Mouse (Mus musculus) forebrain, embryonic 15.5 days (tissue): ENCODE results near the gene Lrrc31. TPM values are rescaled to one million over a fixed set of nuclear protein-coding genes. Genes with fewer than 3 reads are reported as not detected.

Experiments used
- ATAC-seq: fragments of 200-750 bp; cut with Nextera tagmentation; replicated peaks from 2 replicates; pipeline ENCODE4 v1.8.0; 2017; ENCODE audit warnings: mild to moderate bottlenecking, moderate TSS enrichment, moderate library complexity
- H3K27ac ChIP-seq: fragments of 300-500 bp; sonication (generic); replicated peaks from 2 replicates; pipeline ENCODE4 v1.5.1; 2015; ENCODE audit warnings: mild to moderate bottlenecking, inconsistent platforms
- H3K27me3 ChIP-seq: fragments of 300-500 bp; sonication (generic); 2 replicates; pipeline ENCODE4 v1.6.1; 2015; ENCODE audit warnings: inconsistent platforms
- H3K36me3 ChIP-seq: fragments of 300-500 bp; sonication (generic); 2 replicates; pipeline ENCODE4 v1.6.1; 2015; ENCODE audit warnings: mild to moderate bottlenecking, inconsistent platforms
- H3K4me1 ChIP-seq: fragments of 300-500 bp; sonication (generic); 2 replicates; pipeline ENCODE4 v1.6.1; 2015; ENCODE audit warnings: inconsistent platforms
- H3K4me2 ChIP-seq: fragments of 300-500 bp; sonication (generic); replicated peaks from 2 replicates; pipeline ENCODE4 v1.6.1; 2015; ENCODE audit warnings: mild to moderate bottlenecking, inconsistent platforms
- H3K4me3 ChIP-seq: fragments of 300-500 bp; sonication (generic); 2 replicates; pipeline ENCODE4 v1.5.1; 2015; ENCODE audit warnings: mild to moderate bottlenecking, inconsistent platforms
- H3K9ac ChIP-seq: fragments of 300-500 bp; sonication (generic); replicated peaks from 2 replicates; pipeline ENCODE4 v1.6.1; 2015; ENCODE audit warnings: mild to moderate bottlenecking, inconsistent platforms
- H3K9me3 ChIP-seq: fragments of 300-500 bp; sonication (generic); 2 replicates; pipeline ENCODE4 v1.6.1; 2016; ENCODE audit warnings: inconsistent platforms
- WGBS: fragments of 180-500 bp; shearing (Covaris S2); methylation state at CpG from one replicate; pipeline ENCODE4 v1.1.7; 2015; ENCODE audit warnings: mixed read lengths; 5-methylcytosine and 5-hydroxymethylcytosine counted together
- polyA plus RNA-seq: library from polyadenylated mRNA; unstranded; fragments of >200 nt; fragmentation: Nextera tagmentation; extraction: Ambion mirVana; gene quantifications from 2 replicates; pipeline ENCODE4 v1.2.1, GENCODE M21; 2015

The Lrrc31 gene
- polyA plus RNA-seq, 1 experiment from 2014 or later = not detected

DNA sequence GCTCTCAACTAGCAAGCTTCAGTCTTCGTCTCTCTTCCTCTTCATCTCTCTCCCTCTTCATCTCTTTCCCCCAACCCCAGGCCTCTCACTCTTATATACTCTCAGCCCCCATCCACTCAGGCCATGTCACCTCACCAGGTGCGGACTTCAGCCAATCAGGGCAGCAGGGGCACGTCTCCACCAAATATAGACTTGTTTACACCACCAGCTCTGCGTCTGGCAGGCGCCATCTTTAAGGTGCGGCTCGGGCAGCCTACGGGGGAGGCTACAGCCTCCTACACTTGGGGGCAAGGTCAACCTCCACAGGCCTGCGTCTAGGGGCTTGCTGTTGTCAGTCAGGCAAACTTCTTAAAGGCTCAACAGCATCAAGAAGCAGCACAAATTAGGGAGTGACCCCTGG lies 41.2 kb downstream of the Lrrc31 start:
- no peak overlapping the region for H3K9ac ChIP-seq
- H3K4me2 ChIP-seq = no peak overlapping the region
- WGBS = 86% methylated on average over 9 of the region's 9 CpGs
- H3K4me3 ChIP-seq = no peak overlapping the region
- no peak overlapping the region for H3K27ac ChIP-seq
- H3K36me3 ChIP-seq = no peaks in the 10 kb centered on the region
- H3K9me3 ChIP-seq = no peaks in the 10 kb centered on the region
- no peaks in the 10 kb centered on the region for H3K27me3 ChIP-seq
- ATAC-seq = no peak
- H3K4me1 ChIP-seq = no peaks in the 10 kb centered on the region

DNA sequence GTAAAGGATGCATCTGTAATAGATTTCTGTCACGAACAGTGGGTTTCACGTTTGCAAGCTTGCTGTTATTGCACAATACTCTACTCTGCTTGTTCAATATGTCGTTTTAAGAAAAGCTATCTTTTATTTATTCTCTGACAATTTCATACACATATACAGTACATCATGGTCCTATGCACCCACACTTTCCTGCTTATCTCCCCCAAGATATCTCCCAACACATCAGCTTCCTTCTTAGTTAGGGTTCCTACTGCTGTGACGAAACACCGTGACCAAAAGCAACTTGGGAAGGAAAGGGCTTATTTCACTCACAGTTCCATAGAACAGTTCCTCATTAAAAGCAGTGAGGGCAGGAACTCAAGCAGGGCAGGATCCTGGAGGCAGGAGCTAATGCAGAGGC lies 43.7 kb downstream of the Lrrc31 start:
- no peaks in the 10 kb centered on the region for H3K4me1 ChIP-seq

DNA sequence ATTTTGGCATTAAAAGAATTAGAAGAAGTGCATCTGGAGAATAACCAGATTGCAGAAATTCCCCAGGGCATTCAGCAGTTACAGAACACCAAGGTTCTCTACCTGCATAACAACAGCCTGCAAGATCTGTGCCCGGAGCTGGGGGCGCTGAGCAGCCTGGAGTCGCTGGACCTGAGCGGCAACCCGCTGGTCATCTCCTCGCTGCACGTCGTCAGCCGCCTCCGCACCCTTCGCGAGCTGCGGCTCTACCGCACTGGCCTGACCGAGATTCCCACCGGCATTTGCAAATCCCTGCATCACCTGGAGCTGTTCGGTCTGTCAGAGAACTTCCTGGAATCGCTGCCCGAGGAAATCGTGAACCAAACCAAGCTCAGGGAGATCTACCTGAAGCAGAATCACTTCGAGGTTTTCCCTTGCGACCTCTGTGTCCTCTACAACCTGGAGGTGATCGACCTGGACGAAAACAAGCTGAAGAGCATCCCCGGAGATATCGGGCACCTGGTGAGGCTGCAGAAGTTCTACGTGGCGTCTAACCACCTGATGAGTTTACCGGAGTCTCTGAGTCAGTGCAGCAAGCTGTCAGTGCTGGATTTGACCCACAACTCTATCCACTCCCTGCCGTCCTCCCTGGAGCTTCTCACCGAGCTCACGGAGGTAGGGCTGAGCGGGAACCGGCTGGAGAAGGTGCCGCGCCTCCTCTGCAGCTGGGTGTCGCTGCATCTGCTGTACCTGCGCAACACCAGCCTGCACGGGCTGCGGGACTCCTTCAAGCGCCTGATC lies 49.4 kb downstream of the Lrrc31 start:
- peak; percentile 75 for ATAC-seq
- Histone ChIP-seq H3K4me3 (peak overlapping the region; percentile 37), H3K4me1 (peaks cover 17% of the 10 kb centered on the region), H3K27ac (no peak overlapping the region), H3K9ac (no peak overlapping the region), H3K27me3 (peaks cover 26% of the 10 kb centered on the region), H3K9me3 (no peaks in the 10 kb centered on the region), H3K36me3 (no peaks in the 10 kb centered on the region), H3K4me2 (peak overlapping the region; percentile 54)
- under 1% methylated on average over 41 of the region's 41 CpGs for WGBS

More for the DNA sequence above, 43.7 kb downstream of the Lrrc31 start:
- peaks cover 10% of the 10 kb centered on the region for H3K27me3 ChIP-seq
- no peak overlapping the region for H3K9ac ChIP-seq
- no peaks in the 10 kb centered on the region for H3K9me3 ChIP-seq
- H3K36me3 ChIP-seq = no peaks in the 10 kb centered on the region
- H3K4me3 ChIP-seq = no peak overlapping the region
- ATAC-seq = no peak
- H3K27ac ChIP-seq = no peak overlapping the region
- no peak overlapping the region for H3K4me2 ChIP-seq
- WGBS = 86% methylated on average over 5 of the region's 5 CpGs

DNA sequence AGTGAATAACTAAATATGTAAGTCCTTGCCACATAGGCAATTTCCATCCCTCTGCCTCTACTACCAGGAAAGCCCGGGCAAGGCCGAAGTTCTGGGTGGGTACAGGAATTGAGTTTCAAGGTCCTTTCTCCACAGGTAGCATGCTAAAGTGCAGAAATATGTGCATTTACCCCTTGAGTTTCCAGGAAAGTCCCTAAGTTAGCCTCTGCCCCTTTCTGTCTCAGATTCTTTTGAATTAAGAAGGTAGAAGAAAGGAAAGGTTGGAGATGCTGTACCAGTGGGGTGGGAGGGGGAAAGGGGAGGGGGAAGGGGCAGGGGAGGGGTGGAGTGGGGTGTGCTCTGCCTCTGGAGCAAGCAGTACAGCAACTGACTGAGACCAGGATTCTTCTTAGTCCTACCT lies 51.2 kb downstream of the Lrrc31 start:
- Histone ChIP-seq H3K27me3 (peaks cover 26% of the 10 kb centered on the region), H3K9ac (no peak overlapping the region), H3K27ac (no peak overlapping the region), H3K4me3 (no peak overlapping the region), H3K4me1 (peaks cover 17% of the 10 kb centered on the region), H3K36me3 (no peaks in the 10 kb centered on the region), H3K4me2 (no peak overlapping the region), H3K9me3 (no peaks in the 10 kb centered on the region)
- ATAC-seq = no peak
- WGBS = 94% methylated on average over 2 of the region's 2 CpGs

DNA sequence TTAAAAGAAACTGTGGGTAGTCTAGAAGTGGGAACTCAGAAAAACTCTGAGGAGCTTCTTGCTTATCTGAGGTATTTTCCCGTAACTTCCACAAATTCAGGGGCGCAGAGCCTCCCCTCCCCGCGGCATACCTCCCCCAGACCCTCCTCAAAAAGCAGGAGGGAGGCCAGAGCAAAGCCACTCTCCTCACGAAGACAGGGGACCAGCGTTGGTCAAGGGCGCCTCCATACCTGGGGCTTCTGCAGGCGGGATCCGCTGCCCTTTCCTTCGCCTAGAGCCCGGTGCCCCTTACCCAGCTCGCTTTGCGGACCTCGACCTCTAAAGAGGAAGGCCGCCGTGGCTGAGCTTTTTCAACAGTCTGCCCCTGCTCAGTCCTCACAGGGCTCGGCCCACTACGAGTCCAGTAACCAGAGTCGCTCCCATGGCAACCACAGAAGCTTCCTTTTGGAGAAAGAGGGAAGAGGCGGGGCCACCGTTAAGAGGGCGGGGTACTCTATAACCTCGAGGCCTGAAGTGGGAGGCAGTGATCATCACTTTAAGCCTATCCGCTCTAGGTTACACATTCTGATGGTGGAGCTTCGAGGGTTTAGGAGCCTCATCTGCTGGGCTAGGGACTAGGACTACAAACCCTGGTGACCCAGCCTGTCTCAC lies 52.1 kb downstream of the Lrrc31 start, which contains the start of gene Lrrc34:
Gene Lrrc34 (minus strand): TSS at position 430 of the 651 bp plus-strand sequence.
- peaks cover 17% of the 10 kb centered on the region for H3K4me1 ChIP-seq
- peak within 1 kb of the TSS; percentile 56 for H3K4me2 ChIP-seq
- no peaks in the 10 kb centered on the region for H3K9me3 ChIP-seq
- peak; percentile 84 for ATAC-seq
- peak within 1 kb of the TSS; percentile 31 for H3K4me3 ChIP-seq
- peaks cover 26% of the 10 kb centered on the region for H3K27me3 ChIP-seq
- H3K9ac ChIP-seq = peak within 1 kb of the TSS; percentile 33; the same call in 1 of the 2 replicates
- WGBS = 3% methylated on average over 25 of the region's 25 CpGs
- H3K36me3 ChIP-seq = no peaks in the 10 kb centered on the region
- no peak within 1 kb of the TSS for H3K27ac ChIP-seq

DNA sequence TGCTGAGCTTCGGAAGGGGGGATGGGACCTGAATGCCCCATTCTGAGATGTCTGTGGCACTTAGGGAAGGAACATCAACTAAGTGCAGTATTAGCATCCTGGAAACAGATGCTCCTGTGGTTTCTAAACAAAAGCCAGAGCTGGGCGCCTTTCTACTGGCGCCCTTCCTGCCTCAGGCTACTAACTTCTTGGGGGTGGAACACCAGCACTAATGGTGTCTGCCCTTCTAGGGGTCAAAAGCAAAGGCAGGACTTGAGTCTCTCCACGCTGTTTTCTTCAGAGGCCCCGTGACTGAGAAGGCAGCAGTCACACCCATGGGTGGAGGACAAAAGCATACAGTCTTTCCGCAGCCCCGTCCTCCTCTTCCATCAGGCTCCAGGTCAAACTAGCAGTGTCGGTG lies 52.9 kb downstream of the Lrrc31 start:
- no peak overlapping the region for H3K4me3 ChIP-seq
- no peak for ATAC-seq
- peaks cover 23% of the 10 kb centered on the region for H3K27me3 ChIP-seq
- H3K9me3 ChIP-seq = no peaks in the 10 kb centered on the region
- WGBS = 50% methylated on average over 8 of the region's 8 CpGs
- H3K4me1 ChIP-seq = peaks cover 17% of the 10 kb centered on the region
- no peak overlapping the region for H3K9ac ChIP-seq
- H3K36me3 ChIP-seq = no peaks in the 10 kb centered on the region
- no peak overlapping the region for H3K4me2 ChIP-seq
- no peak overlapping the region for H3K27ac ChIP-seq

DNA sequence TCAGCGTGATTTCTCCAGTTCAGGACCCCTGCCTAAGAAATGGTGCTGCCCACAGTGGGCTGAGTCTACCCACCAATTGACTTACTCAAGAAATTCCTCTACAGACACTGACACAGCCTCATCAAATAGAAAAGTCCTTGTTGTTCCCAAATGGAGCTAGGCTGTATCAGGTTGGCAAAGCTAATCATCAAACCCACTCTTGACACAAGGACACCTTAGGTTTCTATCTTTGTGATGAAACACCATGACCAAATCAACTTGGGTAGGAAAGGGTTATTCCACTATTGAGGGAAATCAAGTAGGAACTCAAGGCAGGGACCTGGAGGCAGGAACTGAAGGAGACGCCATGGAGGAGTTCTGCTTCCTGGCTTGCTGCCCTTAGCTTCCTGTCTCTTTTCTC lies 55.4 kb downstream of the Lrrc31 start, which contains the start of gene Lrriq4:
Gene Lrriq4 (plus strand): TSS at position 301 of the 400 bp plus-strand sequence.
- Histone ChIP-seq H3K4me3 (no peak within 1 kb of the TSS), H3K9me3 (no peaks in the 10 kb centered on the region), H3K27me3 (0 out of 2 replicates have a peak, but pooled peaks cover under 1% of the 10 kb centered on the region), H3K27ac (no peak within 1 kb of the TSS), H3K9ac (no peak within 1 kb of the TSS), H3K4me2 (no peak within 1 kb of the TSS), H3K36me3 (no peaks in the 10 kb centered on the region), H3K4me1 (peaks cover 6% of the 10 kb centered on the region)
- WGBS = 63% methylated on average over 2 of the region's 2 CpGs
- ATAC-seq = no peak

DNA sequence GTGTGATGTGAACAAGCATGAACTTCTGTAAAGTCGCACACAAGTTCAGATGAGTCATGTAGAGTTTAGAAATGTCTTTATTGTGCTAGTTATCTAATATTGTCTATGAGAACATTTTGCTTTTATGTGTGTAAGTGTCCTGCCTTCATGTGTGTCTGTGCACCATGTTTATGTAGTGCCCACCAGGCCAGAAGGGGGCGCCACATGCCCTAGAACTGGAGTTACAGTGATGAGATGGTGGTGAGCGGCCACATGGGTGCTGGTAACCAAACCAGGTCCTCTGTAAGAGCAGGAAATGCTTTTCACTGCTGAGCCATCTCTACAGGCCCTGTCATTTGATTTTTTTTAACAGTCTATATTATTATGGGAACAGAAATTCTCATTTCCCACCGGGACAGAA lies 64.0 kb downstream of the Lrrc31 start:
- H3K4me2 ChIP-seq = no peak overlapping the region
- ATAC-seq = no peak
- H3K4me1 ChIP-seq = no peaks in the 10 kb centered on the region
- no peak overlapping the region for H3K4me3 ChIP-seq
- H3K36me3 ChIP-seq = no peaks in the 10 kb centered on the region
- no peak overlapping the region for H3K27ac ChIP-seq
- H3K9ac ChIP-seq = no peak overlapping the region
- H3K9me3 ChIP-seq = no peaks in the 10 kb centered on the region
- 84% methylated on average over 4 of the region's 4 CpGs for WGBS
- H3K27me3 ChIP-seq = no peaks in the 10 kb centered on the region

DNA sequence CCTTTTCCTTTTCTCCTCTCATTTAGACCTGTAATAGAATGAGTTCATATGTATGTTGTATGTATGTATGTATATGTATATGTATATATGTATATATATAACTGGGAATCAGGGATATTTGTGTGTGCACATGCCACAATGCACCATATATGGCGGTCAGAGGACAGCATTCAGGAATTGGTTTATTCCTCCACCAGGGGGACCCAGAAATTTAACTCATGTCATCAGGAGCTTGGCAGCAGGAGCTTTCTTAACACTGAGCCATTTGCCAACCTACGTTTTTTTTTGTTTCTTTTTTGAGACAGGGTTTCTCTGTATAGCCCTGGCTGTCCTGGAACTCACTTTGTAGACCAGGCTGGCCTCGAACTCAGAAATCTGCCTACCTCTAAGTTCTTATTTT lies 66.0 kb downstream of the Lrrc31 start:
- WGBS = 62% methylated on average over 3 of the region's 3 CpGs
- H3K9me3 ChIP-seq = no peaks in the 10 kb centered on the region

More for the DNA sequence above, 66.0 kb downstream of the Lrrc31 start:
- H3K4me1 ChIP-seq = no peaks in the 10 kb centered on the region
- H3K4me3 ChIP-seq = no peak overlapping the region
- no peak overlapping the region for H3K9ac ChIP-seq
- no peaks in the 10 kb centered on the region for H3K36me3 ChIP-seq
- H3K27me3 ChIP-seq = no peaks in the 10 kb centered on the region
- ATAC-seq = no peak
- no peak overlapping the region for H3K27ac ChIP-seq
- no peak overlapping the region for H3K4me2 ChIP-seq

Other genes with a start within 250 kb of the Lrrc31 start
- 2.2 and 2.4 TPM in 2 replicates for gene Mecom, start 151.8 kb downstream of the Lrrc31 start, polyA plus RNA-seq
- 0.11 and 0.22 TPM in 2 replicates for gene Actrt3, start 99.9 kb downstream of the Lrrc31 start, polyA plus RNA-seq
- 39.6 TPM in 2 replicates for gene Mynn, start 97.8 kb downstream of the Lrrc31 start, polyA plus RNA-seq
- not detected in 2 replicates for gene Lrriq4, start 55.3 kb downstream of the Lrrc31 start, polyA plus RNA-seq
- gene Lrrc34, start 52.0 kb downstream of the Lrrc31 start, polyA plus RNA-seq = 0.88 and 1.9 TPM in 2 replicates
- 0.05 TPM in 1 of 2 replicates, not detected in the other for gene Samd7, start 46.5 kb upstream of the Lrrc31 start, polyA plus RNA-seq
- 79.3 and 90.2 TPM in 2 replicates for gene Sec62, start 93.0 kb upstream of the Lrrc31 start, polyA plus RNA-seq
- 0.57 and 1.2 TPM in 2 replicates for gene Gpr160, start 156.1 kb upstream of the Lrrc31 start, polyA plus RNA-seq